Mouse (Mus musculus) forebrain, embryonic 15.5 days (tissue): ENCODE results near the gene Hoxb8. TPM values are rescaled to one million over a fixed set of nuclear protein-coding genes. Genes with fewer than 3 reads are reported as not detected.

ENCODE experiments used
- ATAC-seq: fragments of 200-750 bp; cut with Nextera tagmentation; replicated peaks from 2 replicates; pipeline ENCODE4 v1.8.0; 2017; ENCODE audit warnings: mild to moderate bottlenecking, moderate TSS enrichment, moderate library complexity
- H3K27ac ChIP-seq: fragments of 300-500 bp; sonication (generic); replicated peaks from 2 replicates; pipeline ENCODE4 v1.5.1; 2015; ENCODE audit warnings: mild to moderate bottlenecking, inconsistent platforms
- H3K27me3 ChIP-seq: fragments of 300-500 bp; sonication (generic); 2 replicates; pipeline ENCODE4 v1.6.1; 2015; ENCODE audit warnings: inconsistent platforms
- H3K36me3 ChIP-seq: fragments of 300-500 bp; sonication (generic); 2 replicates; pipeline ENCODE4 v1.6.1; 2015; ENCODE audit warnings: mild to moderate bottlenecking, inconsistent platforms
- H3K4me1 ChIP-seq: fragments of 300-500 bp; sonication (generic); 2 replicates; pipeline ENCODE4 v1.6.1; 2015; ENCODE audit warnings: inconsistent platforms
- H3K4me2 ChIP-seq: fragments of 300-500 bp; sonication (generic); replicated peaks from 2 replicates; pipeline ENCODE4 v1.6.1; 2015; ENCODE audit warnings: mild to moderate bottlenecking, inconsistent platforms
- H3K4me3 ChIP-seq: fragments of 300-500 bp; sonication (generic); 2 replicates; pipeline ENCODE4 v1.5.1; 2015; ENCODE audit warnings: mild to moderate bottlenecking, inconsistent platforms
- H3K9ac ChIP-seq: fragments of 300-500 bp; sonication (generic); replicated peaks from 2 replicates; pipeline ENCODE4 v1.6.1; 2015; ENCODE audit warnings: mild to moderate bottlenecking, inconsistent platforms
- H3K9me3 ChIP-seq: fragments of 300-500 bp; sonication (generic); 2 replicates; pipeline ENCODE4 v1.6.1; 2016; ENCODE audit warnings: inconsistent platforms
- WGBS: fragments of 180-500 bp; shearing (Covaris S2); methylation state at CpG from one replicate; pipeline ENCODE4 v1.1.7; 2015; ENCODE audit warnings: mixed read lengths; 5-methylcytosine and 5-hydroxymethylcytosine counted together
- polyA plus RNA-seq: library from polyadenylated mRNA; unstranded; fragments of >200 nt; fragmentation: Nextera tagmentation; extraction: Ambion mirVana; gene quantifications from 2 replicates; pipeline ENCODE4 v1.2.1, GENCODE M21; 2015

The Hoxb8 gene
- polyA plus RNA-seq, 1 experiment from 2014 or later: not detected

GRCm38 (mm10) chr11:96282795-96283430 lies 1.2 kb downstream of the Hoxb8 start:
- H3K27ac ChIP-seq: no peak overlapping the region
- peaks cover 98% of the 10 kb centered on the region for H3K27me3 ChIP-seq
- no peak overlapping the region for H3K4me2 ChIP-seq
- no peak overlapping the region for H3K4me3 ChIP-seq
- peaks cover 13% of the 10 kb centered on the region for H3K4me1 ChIP-seq
- H3K9ac ChIP-seq: no peak overlapping the region
- no peak for ATAC-seq
- H3K36me3 ChIP-seq: no peaks in the 10 kb centered on the region
- 1% methylated on average over 49 of the region's 49 CpGs for WGBS
- no peaks in the 10 kb centered on the region for H3K9me3 ChIP-seq

- no peak for ATAC-seq
- WGBS: under 1% methylated on average over 48 of the region's 49 CpGs
- Histone ChIP-seq H3K27ac (no peak overlapping the region), H3K4me3 (peak overlapping the region; percentile 24), H3K9me3 (no peaks in the 10 kb centered on the region), H3K9ac (no peak overlapping the region), H3K27me3 (peaks cover 96% of the 10 kb centered on the region), H3K4me2 (peak overlapping the region; percentile 41), H3K4me1 (peaks cover 13% of the 10 kb centered on the region), H3K36me3 (no peaks in the 10 kb centered on the region)
These were observed 2.5 kb downstream of the Hoxb8 start for GRCm38 (mm10) chr11:96284041-96284749.

GRCm38 (mm10) chr11:96284774-96285734 lies 3.3 kb downstream of the Hoxb8 start:
- H3K36me3 ChIP-seq: no peaks in the 10 kb centered on the region
- under 1% methylated on average over 32 of the region's 37 CpGs for WGBS
- peak overlapping the region; percentile 41; the same call in 1 of the 2 replicates for H3K4me2 ChIP-seq
- H3K4me1 ChIP-seq: peaks cover 13% of the 10 kb centered on the region
- H3K27ac ChIP-seq: no peak overlapping the region
- ATAC-seq: no peak
- peak overlapping the region; percentile 24; the same call in 1 of the 2 replicates for H3K4me3 ChIP-seq
- no peaks in the 10 kb centered on the region for H3K9me3 ChIP-seq
- no peak overlapping the region for H3K9ac ChIP-seq
- peaks cover 96% of the 10 kb centered on the region for H3K27me3 ChIP-seq

GRCm38 (mm10) chr11:96285771-96286738 lies 4.3 kb downstream of the Hoxb8 start, which contains the start of gene Hoxb7:
Gene Hoxb7 (plus strand): TSS chr11:96286623.
- 0 out of 2 replicates have a peak within 1 kb of the TSS, but pooled peaks have one; percentile 1 for H3K4me2 ChIP-seq
- H3K4me1 ChIP-seq: peaks cover 13% of the 10 kb centered on the region
- H3K27me3 ChIP-seq: peaks cover 96% of the 10 kb centered on the region
- H3K27ac ChIP-seq: no peak within 1 kb of the TSS
- no peaks in the 10 kb centered on the region for H3K9me3 ChIP-seq
- H3K9ac ChIP-seq: no peak within 1 kb of the TSS
- no peak within 1 kb of the TSS for H3K4me3 ChIP-seq
- H3K36me3 ChIP-seq: no peaks in the 10 kb centered on the region
- no peak for ATAC-seq
- WGBS: 2% methylated on average over 43 of the region's 43 CpGs

- Histone ChIP-seq H3K27me3 (peaks cover 95% of the 10 kb centered on the region), H3K4me2 (0 out of 2 replicates have a peak overlapping the region, but pooled peaks have one; percentile 1), H3K36me3 (no peaks in the 10 kb centered on the region), H3K27ac (no peak overlapping the region), H3K9me3 (no peaks in the 10 kb centered on the region), H3K4me1 (peaks cover 13% of the 10 kb centered on the region), H3K9ac (no peak overlapping the region), H3K4me3 (no peak overlapping the region)
- under 1% methylated on average over 55 of the region's 55 CpGs for WGBS
- no peak for ATAC-seq
These were observed 5.2 kb downstream of the Hoxb8 start for GRCm38 (mm10) chr11:96286739-96287385.

- no peak for ATAC-seq
- Histone ChIP-seq H3K9ac (no peak overlapping the region), H3K4me2 (no peak overlapping the region), H3K27me3 (peaks cover 95% of the 10 kb centered on the region), H3K4me1 (peaks cover 13% of the 10 kb centered on the region), H3K36me3 (no peaks in the 10 kb centered on the region), H3K9me3 (no peaks in the 10 kb centered on the region), H3K27ac (no peak overlapping the region), H3K4me3 (no peak overlapping the region)
- under 1% methylated on average over 9 of the region's 9 CpGs for WGBS
These were observed 5.7 kb downstream of the Hoxb8 start for GRCm38 (mm10) chr11:96287411-96287810.

- 6% methylated on average over 1 of the region's 1 CpGs for WGBS
These were observed 6.9 kb downstream of the Hoxb8 start for GRCm38 (mm10) chr11:96288455-96289221.

GRCm38 (mm10) chr11:96289293-96289692 lies 7.6 kb downstream of the Hoxb8 start:
- H3K27ac ChIP-seq: no peak overlapping the region
- H3K4me3 ChIP-seq: no peak overlapping the region
- no peaks in the 10 kb centered on the region for H3K9me3 ChIP-seq
- peaks cover 9% of the 10 kb centered on the region for H3K4me1 ChIP-seq
- no peak for ATAC-seq
- peaks cover 95% of the 10 kb centered on the region for H3K27me3 ChIP-seq
- 1% methylated on average over 21 of the region's 21 CpGs for WGBS
- H3K36me3 ChIP-seq: no peaks in the 10 kb centered on the region
- no peak overlapping the region for H3K9ac ChIP-seq
- no peak overlapping the region for H3K4me2 ChIP-seq

More at GRCm38 (mm10) chr11:96288455-96289221, 6.9 kb downstream of the Hoxb8 start:
- no peak overlapping the region for H3K4me2 ChIP-seq
- no peak overlapping the region for H3K4me3 ChIP-seq
- H3K9me3 ChIP-seq: no peaks in the 10 kb centered on the region
- no peak for ATAC-seq
- no peak overlapping the region for H3K9ac ChIP-seq
- no peaks in the 10 kb centered on the region for H3K36me3 ChIP-seq
- H3K4me1 ChIP-seq: peaks cover 13% of the 10 kb centered on the region
- no peak overlapping the region for H3K27ac ChIP-seq
- H3K27me3 ChIP-seq: peaks cover 95% of the 10 kb centered on the region

- Histone ChIP-seq H3K9ac (no peak overlapping the region), H3K9me3 (no peaks in the 10 kb centered on the region), H3K36me3 (no peaks in the 10 kb centered on the region), H3K4me3 (no peak overlapping the region), H3K4me1 (0 out of 2 replicates have a peak, but pooled peaks cover 4% of the 10 kb centered on the region), H3K27ac (no peak overlapping the region), H3K4me2 (no peak overlapping the region), H3K27me3 (peaks cover 95% of the 10 kb centered on the region)
- WGBS: 8% methylated on average over 6 of the region's 6 CpGs
- ATAC-seq: no peak
These were observed 8.1 kb downstream of the Hoxb8 start for GRCm38 (mm10) chr11:96289837-96290236.

GRCm38 (mm10) chr11:96290705-96291355 lies 9.1 kb downstream of the Hoxb8 start:
- Histone ChIP-seq H3K4me2 (no peak overlapping the region), H3K36me3 (no peaks in the 10 kb centered on the region), H3K4me1 (0 out of 2 replicates have a peak, but pooled peaks cover 4% of the 10 kb centered on the region), H3K4me3 (no peak overlapping the region), H3K9ac (no peak overlapping the region), H3K9me3 (no peaks in the 10 kb centered on the region), H3K27me3 (peaks cover 97% of the 10 kb centered on the region), H3K27ac (no peak overlapping the region)
- WGBS: 3% methylated on average over 17 of the region's 17 CpGs
- no peak for ATAC-seq
